Comparison of ENCODE assay signal across 34 mouse cellular contexts in genomic region chr14:103216331-103216730, GRCm38 (mm10).
"Had no signal": no experiment of that assay in that cellular context is flagged by ENCODE, and none has a peak within 500 bp of the region (broad histone marks: within the 10 kb centered on the region; RNA-seq: fewer than 3 reads in every experiment).

No protein-coding gene starts in this region.

- DNase-seq: heart, postnatal 10 days; heart, postnatal 14 days; heart, postnatal 36 days; heart, postnatal 4 days; kidney, adult 11 months; kidney, adult 18-20 months; kidney, adult 2 months; kidney, adult 8-10 months; kidney, adult 9 months; kidney, postnatal 10 days; kidney, postnatal 14 days; kidney, postnatal 36 days; kidney, postnatal 4 days; layer of hippocampus, adult 9-11 months; layer of hippocampus, postnatal 36 days had no signal

- H3K4me2 ChIP-seq: heart, embryonic 11.5 days; heart, embryonic 12.5 days; heart, embryonic 13.5 days; heart, embryonic 15.5 days; hindbrain, embryonic 12.5 days; hindbrain, embryonic 13.5 days; hindbrain, embryonic 14.5 days; hindbrain, embryonic 15.5 days; intestine, embryonic 15.5 days; kidney, embryonic 15.5 days had no signal

- H3K9ac ChIP-seq: heart, embryonic 12.5 days; heart, embryonic 13.5 days; heart, embryonic 15.5 days; hindbrain, embryonic 12.5 days; hindbrain, embryonic 13.5 days; hindbrain, embryonic 14.5 days; hindbrain, embryonic 15.5 days; intestine, embryonic 15.5 days; kidney, embryonic 15.5 days had no signal

- H3K27ac ChIP-seq: heart, embryonic 10.5 days; heart, embryonic 13.5 days; heart, embryonic 15.5 days; hindbrain, embryonic 10.5 days; hindbrain, embryonic 12.5 days; hindbrain, embryonic 13.5 days; hindbrain, embryonic 14.5 days; hindbrain, embryonic 15.5 days; hindbrain, postnatal 0 days; intestine, embryonic 15.5 days; kidney, embryonic 15.5 days; kidney, postnatal 0 days; layer of hippocampus, adult 2 months had no signal

- H3K9me3 ChIP-seq: heart, embryonic 10.5 days; heart, embryonic 12.5 days; heart, embryonic 13.5 days; heart, embryonic 15.5 days; hindbrain, embryonic 10.5 days; hindbrain, embryonic 12.5 days; hindbrain, embryonic 13.5 days; hindbrain, embryonic 15.5 days; intestine, embryonic 15.5 days; kidney, embryonic 15.5 days had no signal

- H3K4me3 ChIP-seq: heart, embryonic 10.5 days; heart, embryonic 12.5 days; heart, embryonic 13.5 days; heart, embryonic 15.5 days; hindbrain, embryonic 10.5 days; hindbrain, embryonic 12.5 days; hindbrain, embryonic 13.5 days; hindbrain, embryonic 15.5 days; intestine, embryonic 15.5 days; kidney, embryonic 15.5 days; layer of hippocampus, adult 2 months had no signal

- H3K27me3 ChIP-seq: heart, embryonic 12.5 days; heart, embryonic 13.5 days; heart, embryonic 15.5 days; hindbrain, embryonic 12.5 days; hindbrain, embryonic 13.5 days; hindbrain, embryonic 15.5 days; intestine, embryonic 15.5 days; kidney, embryonic 15.5 days had no signal

- H3K4me1 ChIP-seq: heart, embryonic 10.5 days; heart, embryonic 12.5 days; heart, embryonic 13.5 days; heart, embryonic 15.5 days; hindbrain, embryonic 10.5 days; hindbrain, embryonic 12.5 days; hindbrain, embryonic 13.5 days; hindbrain, embryonic 15.5 days; intestine, embryonic 15.5 days; kidney, embryonic 15.5 days had no signal

- ATAC-seq: hindbrain, embryonic 16.5 days; hindbrain, postnatal 0 days; inflammation-experienced regulatory T-cells, adult 6 months; intestine, embryonic 15.5 days; intestine, embryonic 16.5 days; intestine, postnatal 0 days had no signal
